Mouse (Mus musculus): ENCODE measurements around the gene Gatad2a.

Gene Gatad2a

GRCm38 (mm10) chr8:69870907-69871306, 125.3 kb downstream of the Gatad2a start:
- DNase-seq: no peak

DNA sequence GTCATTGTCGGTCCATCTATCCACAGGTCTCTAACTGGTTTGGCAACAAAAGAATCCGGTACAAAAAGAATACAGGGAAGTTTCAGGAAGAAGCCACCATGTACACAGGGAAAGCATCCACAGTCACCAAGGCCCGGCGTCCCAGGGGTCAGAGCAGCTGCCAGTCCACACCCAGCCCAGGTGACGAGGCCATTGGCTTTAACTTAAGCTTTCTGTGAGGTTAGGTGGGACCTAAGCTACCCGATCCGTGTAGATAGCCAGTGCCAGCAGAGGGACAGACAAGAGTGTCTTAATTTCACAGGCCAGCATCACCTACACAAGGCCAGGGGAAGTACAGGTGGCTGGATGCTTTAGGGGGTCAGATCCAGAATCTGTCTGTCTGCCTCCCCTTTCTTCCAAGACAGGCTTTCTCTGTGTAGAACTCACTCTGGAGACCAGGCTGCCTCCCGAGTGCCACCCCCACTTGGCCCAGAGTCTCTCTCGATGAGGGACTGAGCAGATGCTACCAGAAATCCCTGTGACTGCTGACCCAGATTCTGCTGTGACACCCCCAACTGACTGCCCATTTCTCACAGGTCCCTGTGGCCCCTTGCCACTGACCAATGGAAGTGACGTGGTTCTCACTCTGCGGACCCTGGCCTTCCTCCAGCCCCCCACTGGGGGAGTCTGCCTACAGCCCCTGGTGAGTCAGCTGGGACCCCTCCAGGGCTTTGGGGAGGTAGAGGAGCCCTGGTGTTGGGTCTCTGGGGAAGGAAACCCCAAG, 126.0 kb downstream of the Gatad2a start:
- DNase-seq: no peak

GRCm38 (mm10) chr8:69867696-69868326, 128.4 kb downstream of the Gatad2a start:
- peak in 1 of 2 experiments; percentile 38 for DNase-seq

- no peak for DNase-seq
Observed at GRCm38 (mm10) chr8:69864180-69864579, 132.0 kb downstream of the Gatad2a start.

DNA sequence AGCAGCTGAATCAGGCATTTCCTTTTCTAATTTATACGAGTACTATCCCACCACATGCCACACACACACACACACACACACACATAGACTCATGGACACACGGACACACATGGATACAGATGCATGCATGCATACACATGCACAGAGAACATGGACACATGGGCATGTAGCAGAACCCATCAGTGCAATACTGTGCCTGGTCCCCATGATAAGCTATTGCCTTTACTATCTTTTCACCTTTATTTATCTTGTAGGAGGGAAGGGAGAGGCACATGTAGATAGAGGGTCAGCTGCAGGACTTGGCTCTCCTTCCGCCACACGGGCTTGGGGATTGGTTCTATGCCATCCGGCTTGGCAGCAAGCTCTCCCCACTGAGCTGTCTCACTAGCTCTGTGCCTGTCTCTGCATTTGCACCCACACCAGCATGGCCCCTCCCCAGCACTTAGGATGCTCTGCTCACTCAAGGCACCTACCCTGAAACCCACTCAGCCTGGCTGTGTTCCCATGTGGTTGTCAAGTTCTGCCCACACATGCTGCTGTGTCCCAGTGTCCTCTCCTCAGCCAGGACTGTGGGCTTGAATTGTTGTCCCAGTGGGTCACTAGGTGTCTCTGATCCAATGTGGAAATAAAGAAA, 132.7 kb downstream of the Gatad2a start:
- no peak for DNase-seq

- no peak for DNase-seq
Observed at GRCm38 (mm10) chr8:69861251-69861650, 134.9 kb downstream of the Gatad2a start.

DNA sequence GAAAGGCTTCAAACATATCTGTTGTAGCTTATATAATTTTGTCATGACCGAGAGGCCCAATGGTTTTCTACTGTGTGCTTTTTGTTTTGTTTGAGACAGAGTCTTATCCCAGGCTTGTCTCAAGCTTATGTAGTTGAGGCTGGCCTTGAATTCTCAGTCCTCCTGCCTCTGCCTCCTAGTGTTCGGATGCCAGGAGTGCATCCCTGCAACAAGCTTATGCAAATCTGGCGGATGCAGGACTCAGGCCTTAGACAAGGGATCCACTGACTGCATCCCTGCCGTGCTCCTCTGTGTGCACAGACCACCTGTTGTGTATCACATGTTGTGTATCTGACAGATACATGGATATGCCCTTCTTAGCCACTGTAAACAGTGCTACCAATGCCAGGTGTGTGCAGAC, 135.4 kb downstream of the Gatad2a start:
- no peak for DNase-seq

Data from kidney, adult 8-10 months (tissue).